Comparison of ENCODE assay signal across 9 mouse cellular contexts in the genomic region with DNA sequence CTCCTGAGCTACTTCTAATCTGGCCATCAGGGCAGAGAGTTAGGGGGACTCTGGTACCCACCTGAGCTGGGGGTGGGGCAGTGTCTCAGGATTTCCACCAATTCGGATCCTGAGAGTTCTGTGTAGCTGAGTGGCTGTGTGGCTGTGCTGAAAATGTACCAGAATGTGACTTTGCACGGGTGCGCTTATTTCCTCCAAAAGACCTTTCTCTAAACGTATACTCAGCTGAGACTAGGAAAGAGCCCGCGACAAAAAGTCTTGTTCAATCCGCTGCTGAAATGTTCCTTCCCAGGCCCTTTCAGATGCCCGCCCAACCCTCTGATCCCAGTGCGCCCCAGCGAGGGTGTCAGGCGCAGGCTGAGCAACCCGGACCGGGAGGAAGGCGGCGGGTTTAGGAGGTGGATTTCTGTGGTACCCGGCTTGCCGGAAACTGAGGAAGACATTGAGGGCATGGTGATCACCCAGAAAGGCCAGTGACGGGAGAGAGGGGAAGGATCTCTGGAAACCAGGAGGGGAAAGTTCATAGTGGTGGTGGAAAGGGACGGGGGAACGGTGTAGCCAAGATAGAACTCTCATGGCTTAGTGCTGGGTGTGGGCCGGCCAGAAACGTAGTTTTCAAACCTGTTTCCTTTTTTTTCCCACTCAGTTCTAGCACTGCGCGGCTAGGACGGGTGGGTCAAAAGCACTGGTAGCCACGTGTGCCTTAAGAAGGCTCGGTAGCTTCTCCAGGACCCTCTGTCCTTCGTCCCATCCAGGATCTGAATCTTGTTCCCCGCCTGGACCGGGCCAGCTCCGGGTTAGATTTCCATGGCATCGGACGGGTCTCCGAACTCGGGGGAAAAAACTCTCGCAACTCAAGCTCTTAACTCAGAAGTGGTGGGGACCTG. TPM values are rescaled to one million over a fixed set of nuclear protein-coding genes. Genes with fewer than 3 reads are reported as not detected.
DNase-seq lines count a peak whose midpoint lies in the region; ATAC-seq lines count a peak whose summit lies in the region.
"Had no signal": no experiment of that assay in that cellular context is flagged by ENCODE, and none has a peak within 500 bp of the region (broad histone marks: within the 10 kb centered on the region; RNA-seq: fewer than 3 reads in every experiment).

No protein-coding gene starts in this region.

- no peak overlapping the region for H3K27ac ChIP-seq in embryonic facial prominence, embryonic 10.5 days (replicated peaks)
- no peak overlapping the region for H3K27ac ChIP-seq in intestine, embryonic 15.5 days
- H3K27ac ChIP-seq in neural tube, embryonic 12.5 days = no peak overlapping the region

- H3K9me3 ChIP-seq in embryonic facial prominence, embryonic 10.5 days = no peaks in the 10 kb centered on the region
- no peaks in the 10 kb centered on the region for H3K9me3 ChIP-seq in intestine, embryonic 15.5 days
- H3K9me3 ChIP-seq in neural tube, embryonic 12.5 days = no peaks in the 10 kb centered on the region

- peak overlapping the region; percentile 79 for H3K4me2 ChIP-seq in intestine, embryonic 15.5 days (replicated peaks)
- H3K4me2 ChIP-seq in neural tube, embryonic 12.5 days (replicated peaks) = peak overlapping the region; percentile 54

- peaks cover 100% of the 10 kb centered on the region for H3K27me3 ChIP-seq in embryonic facial prominence, embryonic 10.5 days (replicated peaks; ENCODE audit: low read depth, poor library complexity, severe bottlenecking)
- peaks cover 71% of the 10 kb centered on the region for H3K27me3 ChIP-seq in intestine, embryonic 15.5 days (replicated peaks)
- peaks cover 84% of the 10 kb centered on the region for H3K27me3 ChIP-seq in neural tube, embryonic 12.5 days (replicated peaks)

- H3K9ac ChIP-seq in intestine, embryonic 15.5 days = no peak overlapping the region
- H3K9ac ChIP-seq in neural tube, embryonic 12.5 days = no peak overlapping the region

- peaks cover 49% of the 10 kb centered on the region for H3K4me1 ChIP-seq in embryonic facial prominence, embryonic 10.5 days
- peaks cover 40% of the 10 kb centered on the region for H3K4me1 ChIP-seq in intestine, embryonic 15.5 days (replicated peaks)
- peaks cover 30% of the 10 kb centered on the region for H3K4me1 ChIP-seq in neural tube, embryonic 12.5 days

- peak; percentile 27 to 41 for DNase-seq in kidney, postnatal 4 days
- no peak for DNase-seq in kidney, adult 18-20 months
- DNase-seq in embryonic facial prominence, embryonic 10.5 days (ENCODE audit: low spot score) = peak; percentile 60
- no peak for DNase-seq in left cerebral cortex, adult 9 months (ENCODE audit: low spot score in 2 of 2)
- no peak for DNase-seq in gastrocnemius, postnatal 4 days (ENCODE audit: low spot score in 2 of 2)
- DNase-seq in right cerebral cortex, postnatal 25 days = no peak
- DNase-seq: adrenal gland, adult 8-10 months had no signal

- no peak for ATAC-seq in intestine, embryonic 15.5 days
- no peak for ATAC-seq in neural tube, embryonic 12.5 days (ENCODE audit: low FRiP score, low read depth)

- peak overlapping the region; percentile 57 for H3K4me3 ChIP-seq in embryonic facial prominence, embryonic 10.5 days
- peak overlapping the region; percentile 37 for H3K4me3 ChIP-seq in intestine, embryonic 15.5 days (replicated peaks)
- H3K4me3 ChIP-seq in neural tube, embryonic 12.5 days = peak overlapping the region; percentile 28

- WGBS in embryonic facial prominence, embryonic 10.5 days = under 1% methylated on average over 36 of the region's 36 CpGs
- WGBS in intestine, embryonic 15.5 days = 1% methylated on average over 36 of the region's 36 CpGs
- WGBS in neural tube, embryonic 12.5 days = 1% methylated on average over 36 of the region's 36 CpGs

- no peaks in the 10 kb centered on the region for H3K36me3 ChIP-seq in embryonic facial prominence, embryonic 10.5 days (replicated peaks)
- no peaks in the 10 kb centered on the region for H3K36me3 ChIP-seq in intestine, embryonic 15.5 days
- H3K36me3 ChIP-seq in neural tube, embryonic 12.5 days = no peaks in the 10 kb centered on the region

RNA-seq across cellular contexts. Expression of a gene that starts 4.7 kb away (rescaled TPM):
- 4.4 and 7.4 TPM in 2 replicates for polyA plus RNA-seq in embryonic facial prominence, embryonic 10.5 days (2016; fragmentation: Nextera tagmentation; extraction: Ambion mirVana)
- polyA plus RNA-seq in intestine, embryonic 15.5 days (2015; fragmentation: Nextera tagmentation; extraction: Ambion mirVana) = 0.29 and 0.30 TPM in 2 replicates
- 0.23 and 0.34 TPM in 2 replicates for polyA plus RNA-seq in neural tube, embryonic 12.5 days (2016; fragmentation: Nextera tagmentation; extraction: Ambion mirVana)
- total RNA-seq in gastrocnemius, postnatal 4 days (2021) = under 1 TPM; 0.27 to 0.34 TPM

RNA-seq across cellular contexts. Expression of a gene that starts 11.8 kb away (rescaled TPM):
- 43.5 and 43.8 TPM in 2 replicates for polyA plus RNA-seq in embryonic facial prominence, embryonic 10.5 days (2016; fragmentation: Nextera tagmentation; extraction: Ambion mirVana)
- polyA plus RNA-seq in intestine, embryonic 15.5 days (2015; fragmentation: Nextera tagmentation; extraction: Ambion mirVana) = 18.1 and 21.9 TPM in 2 replicates
- 19.8 and 21.9 TPM in 2 replicates for polyA plus RNA-seq in neural tube, embryonic 12.5 days (2016; fragmentation: Nextera tagmentation; extraction: Ambion mirVana)
- total RNA-seq in gastrocnemius, postnatal 4 days (2021) = 10 to 100 TPM; 12.2 to 15.8 TPM

RNA-seq across cellular contexts. Expression of a gene that starts 23.3 kb away (rescaled TPM):
- 1.2 TPM in 2 replicates for polyA plus RNA-seq in embryonic facial prominence, embryonic 10.5 days (2016; fragmentation: Nextera tagmentation; extraction: Ambion mirVana)
- 0.40 and 0.45 TPM in 2 replicates for polyA plus RNA-seq in intestine, embryonic 15.5 days (2015; fragmentation: Nextera tagmentation; extraction: Ambion mirVana)
- 2.2 and 2.9 TPM in 2 replicates for polyA plus RNA-seq in neural tube, embryonic 12.5 days (2016; fragmentation: Nextera tagmentation; extraction: Ambion mirVana)
- total RNA-seq in gastrocnemius, postnatal 4 days (2021) = under 1 TPM in 1 of 2 experiments, not detected in 1; 0.47 TPM

RNA-seq across cellular contexts. Expression of a gene that starts 23.4 kb away (rescaled TPM):
- polyA plus RNA-seq in embryonic facial prominence, embryonic 10.5 days (2016; fragmentation: Nextera tagmentation; extraction: Ambion mirVana) = 86.6 and 89.9 TPM in 2 replicates
- 86.9 and 88.7 TPM in 2 replicates for polyA plus RNA-seq in intestine, embryonic 15.5 days (2015; fragmentation: Nextera tagmentation; extraction: Ambion mirVana)
- 66.9 and 68.3 TPM in 2 replicates for polyA plus RNA-seq in neural tube, embryonic 12.5 days (2016; fragmentation: Nextera tagmentation; extraction: Ambion mirVana)
- total RNA-seq in gastrocnemius, postnatal 4 days (2021) = 10 to 100 TPM; 56.4 to 59.2 TPM

RNA-seq across cellular contexts. Expression of a gene that starts 32.5 kb away (rescaled TPM):
- polyA plus RNA-seq in embryonic facial prominence, embryonic 10.5 days (2016; fragmentation: Nextera tagmentation; extraction: Ambion mirVana) = 9.7 and 10.0 TPM in 2 replicates
- 9.1 and 11.1 TPM in 2 replicates for polyA plus RNA-seq in intestine, embryonic 15.5 days (2015; fragmentation: Nextera tagmentation; extraction: Ambion mirVana)
- polyA plus RNA-seq in neural tube, embryonic 12.5 days (2016; fragmentation: Nextera tagmentation; extraction: Ambion mirVana) = 11.1 and 11.4 TPM in 2 replicates
- 1 to 10 TPM; 5.7 to 6.8 TPM for total RNA-seq in gastrocnemius, postnatal 4 days (2021)

Comparison
In these comparisons a context has a peak if more than half of its experiments do, and no peak if none do; other contexts are left out.
1. DNase-seq: peak in kidney, postnatal 4 days (2 of 2) and embryonic facial prominence, embryonic 10.5 days (single experiment); none in kidney, adult 18-20 months (single experiment), left cerebral cortex, adult 9 months (0 of 2), gastrocnemius, postnatal 4 days (0 of 2) and right cerebral cortex, postnatal 25 days (single experiment).
2. Peak in every context shown above with its lines, with median percentiles within 50 percentile points of each other: H3K4me3 ChIP-seq.